Mouse (Mus musculus) cerebellum, adult 9-11 months (tissue): ENCODE data around the gene Pacrg.

Source experiments
- DNase-seq: peaks from one replicate; pipeline ENCODE4 v3.0.0; 2022

Pacrg gene

DNA sequence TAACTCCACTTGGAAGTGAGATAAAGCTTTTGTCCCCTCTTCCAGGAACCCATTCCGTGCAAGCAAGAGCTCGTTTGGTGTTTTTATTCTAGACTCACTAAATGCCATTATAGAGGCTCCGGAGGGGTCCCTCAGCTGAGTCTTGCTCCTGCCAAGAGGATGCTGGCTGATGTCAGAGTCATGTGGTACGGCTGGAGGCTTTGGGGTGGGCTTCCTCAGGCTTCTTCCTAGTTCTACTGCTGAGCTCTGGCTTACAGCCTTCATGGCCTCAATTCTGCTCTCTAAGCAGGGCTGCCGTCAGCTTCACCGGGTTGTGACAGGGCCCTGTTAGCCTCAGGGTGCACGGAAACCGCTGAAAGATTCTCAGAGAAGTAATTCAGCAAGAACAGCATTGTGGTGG is 305.9 kb downstream of the Pacrg start:
- peak; percentile 26 for DNase-seq

- DNase-seq = no peak
Measured at GRCm38 (mm10) chr17:10533461-10533860, 306.6 kb downstream of the Pacrg start.

GRCm38 (mm10) chr17:10531024-10531423 is 309.1 kb downstream of the Pacrg start:
- DNase-seq = no peak

DNA sequence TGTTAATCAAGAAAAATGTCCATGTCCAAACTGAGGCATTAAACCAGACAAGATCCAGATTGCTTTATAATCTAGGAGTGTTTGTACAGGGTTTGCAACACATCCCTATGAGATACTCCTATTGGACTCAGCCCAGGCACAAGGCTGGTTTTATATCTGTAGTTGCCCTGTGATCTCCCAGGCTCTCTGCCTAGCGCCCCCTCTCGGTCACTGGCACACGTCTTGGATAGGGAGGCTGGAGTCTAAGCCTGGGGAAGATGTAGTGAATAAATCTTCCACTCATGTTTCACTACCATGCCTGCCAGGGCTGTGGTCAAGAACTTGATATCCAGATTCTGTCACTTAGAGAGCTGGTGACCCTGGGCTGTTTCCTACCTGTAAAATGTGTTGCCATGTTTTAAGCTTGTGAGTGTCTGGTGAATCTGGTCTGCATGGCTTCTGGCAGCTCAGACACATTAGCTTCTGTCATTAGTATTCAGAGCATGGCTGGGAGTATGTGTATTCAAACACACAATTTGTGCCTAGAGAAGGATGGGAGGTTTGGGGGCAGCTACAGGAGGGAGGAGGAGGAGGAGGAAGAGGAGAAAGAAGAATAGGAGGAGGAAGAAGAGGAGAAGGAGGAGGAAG is 310.7 kb downstream of the Pacrg start:
- no peak for DNase-seq

- no peak for DNase-seq
Measured at GRCm38 (mm10) chr17:10521282-10521681, 318.8 kb downstream of the Pacrg start.

- no peak for DNase-seq
Measured at GRCm38 (mm10) chr17:10519506-10520155, 320.5 kb downstream of the Pacrg start.

- no peak for DNase-seq
Measured at GRCm38 (mm10) chr17:10514812-10515211, 325.3 kb downstream of the Pacrg start.

- DNase-seq = no peak
Measured at GRCm38 (mm10) chr17:10510913-10511759, 329.0 kb downstream of the Pacrg start.

DNA sequence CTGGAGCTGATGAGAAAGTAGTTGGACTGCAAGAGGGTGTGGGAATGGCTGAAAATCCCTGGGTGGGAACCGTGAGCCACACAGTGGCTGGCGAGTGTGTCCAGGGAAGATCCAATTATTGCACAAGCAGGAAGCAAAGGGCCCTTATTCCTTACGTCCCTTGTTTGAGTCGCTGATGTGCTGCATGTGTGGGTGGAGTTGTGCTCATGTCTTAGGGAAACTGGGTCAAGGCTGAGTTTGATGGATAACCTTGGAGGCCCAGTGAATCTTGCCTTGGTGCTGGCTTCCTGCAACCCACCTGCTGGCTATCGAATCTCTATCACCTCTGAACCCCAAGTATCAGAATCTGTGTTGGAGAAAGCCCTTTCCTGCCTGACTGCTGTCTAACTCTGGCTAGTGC is 329.6 kb downstream of the Pacrg start:
- no peak for DNase-seq

- DNase-seq = no peak
Measured at GRCm38 (mm10) chr17:10508088-10508487, 332.0 kb downstream of the Pacrg start.

- peak; percentile 62 for DNase-seq
Measured at GRCm38 (mm10) chr17:10507466-10507865, 332.6 kb downstream of the Pacrg start.

GRCm38 (mm10) chr17:10506896-10507295 is 333.2 kb downstream of the Pacrg start:
- DNase-seq = no peak

- no peak for DNase-seq
Measured at GRCm38 (mm10) chr17:10501439-10501838, 338.7 kb downstream of the Pacrg start.

GRCm38 (mm10) chr17:10500795-10501432 is 339.2 kb downstream of the Pacrg start:
- DNase-seq = no peak

DNA sequence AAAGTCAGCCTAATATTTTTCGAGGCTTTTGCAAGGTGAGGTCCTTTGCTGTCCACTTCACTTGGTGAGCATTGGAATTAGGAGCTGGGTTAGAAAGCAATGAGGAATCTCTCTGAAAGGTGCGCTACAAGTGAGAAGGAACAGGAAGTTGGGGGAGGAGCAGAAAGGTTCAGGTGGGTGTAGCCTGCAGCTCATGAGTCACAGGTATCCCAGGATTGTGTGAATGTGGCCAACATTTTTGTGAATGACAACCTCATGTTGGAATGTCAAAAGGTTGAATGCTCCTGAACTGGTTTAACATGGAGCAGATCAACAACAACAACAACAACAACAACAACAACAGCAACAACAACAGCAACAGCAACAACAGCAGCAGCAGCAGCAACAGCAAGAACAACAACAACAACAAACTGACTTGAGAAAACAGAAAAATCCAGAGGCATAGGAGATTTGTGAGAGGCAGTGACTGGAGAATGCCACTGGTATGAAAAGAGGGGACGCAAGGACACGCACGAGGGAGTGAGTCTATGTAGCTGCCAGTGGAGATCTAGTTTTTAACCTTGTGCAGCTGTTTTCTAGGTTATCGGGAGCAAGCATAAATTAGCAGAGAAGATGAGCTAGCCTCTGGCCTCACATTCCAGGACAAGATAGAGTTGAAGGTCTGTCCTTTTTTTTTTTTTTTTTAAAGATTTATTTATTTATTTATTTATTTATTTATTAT is 341.0 kb downstream of the Pacrg start:
- DNase-seq = no peak

DNA sequence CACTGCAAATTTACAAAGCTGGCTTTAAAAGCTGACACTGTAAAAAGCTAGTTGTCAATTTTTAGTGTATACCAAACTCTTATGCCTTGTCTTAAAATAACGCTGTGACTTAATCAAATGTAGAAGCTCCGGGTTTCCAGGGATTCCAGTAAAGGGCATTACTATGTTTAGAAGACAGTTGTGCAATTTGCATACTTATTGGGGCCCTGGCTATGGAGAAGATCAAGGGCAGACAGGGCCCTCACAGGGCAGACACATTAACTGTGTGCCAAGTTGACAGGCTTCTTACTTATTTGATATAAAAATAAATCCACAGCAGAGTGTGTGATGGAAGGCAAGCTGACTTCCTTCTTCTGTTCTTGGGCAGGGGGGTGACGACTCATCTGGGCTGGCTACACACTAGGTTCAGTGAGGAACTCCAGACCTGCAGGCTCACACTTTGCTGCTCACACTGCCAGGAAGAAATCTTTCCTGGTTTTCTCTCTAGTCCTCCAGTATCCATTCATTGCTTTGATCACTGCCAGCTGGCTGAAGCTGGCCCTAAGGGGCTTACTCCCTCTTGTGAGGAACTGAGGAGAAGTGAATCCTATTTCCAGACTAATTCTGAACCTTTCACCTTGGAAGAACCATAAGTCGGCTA is 342.2 kb downstream of the Pacrg start:
- DNase-seq = no peak

GRCm38 (mm10) chr17:10496066-10496465 is 344.0 kb downstream of the Pacrg start:
- DNase-seq = no peak

- DNase-seq = no peak
Measured at GRCm38 (mm10) chr17:10495588-10495987, 344.5 kb downstream of the Pacrg start.

GRCm38 (mm10) chr17:10493124-10493523 is 347.0 kb downstream of the Pacrg start:
- peak; percentile 37 for DNase-seq

DNA sequence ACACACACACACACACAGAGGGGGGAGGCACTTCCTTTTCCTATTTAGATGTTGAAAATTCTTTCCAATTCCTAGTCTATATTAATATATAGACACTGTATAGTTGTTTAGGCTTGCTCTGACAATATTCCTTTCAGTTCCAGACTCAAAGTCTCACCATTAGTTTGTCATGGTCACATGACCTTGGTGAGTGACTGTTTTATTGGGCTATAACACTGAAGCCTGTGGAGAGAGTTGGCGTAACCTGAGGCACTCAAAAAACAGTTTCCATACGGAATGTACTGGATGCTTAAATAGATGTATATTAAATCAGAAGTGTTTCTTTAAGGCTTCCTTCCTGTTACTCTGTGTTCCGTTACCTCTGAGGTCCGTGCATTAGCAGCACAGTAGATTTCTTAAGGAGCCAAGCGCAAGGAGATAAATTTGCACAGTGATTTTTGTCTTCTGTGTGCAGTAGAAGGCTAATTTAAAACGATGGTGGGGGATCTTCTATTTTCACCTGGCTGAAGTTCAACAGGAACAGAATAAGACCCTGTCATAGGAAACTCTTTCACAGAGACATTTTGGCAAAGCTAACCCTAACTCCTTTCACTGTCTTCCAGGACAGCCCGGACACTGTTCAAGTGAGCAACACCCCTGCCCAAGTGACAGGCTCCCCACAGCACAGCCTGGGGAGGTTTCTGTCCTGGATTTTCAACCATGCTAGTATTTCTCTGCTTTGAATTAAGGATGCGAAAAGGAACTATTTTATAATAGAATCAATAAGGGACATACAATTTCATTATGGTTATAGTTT is 349.5 kb downstream of the Pacrg start:
- DNase-seq = no peak

GRCm38 (mm10) chr17:10488873-10489272 is 351.2 kb downstream of the Pacrg start:
- no peak for DNase-seq
